Mouse (Mus musculus) induced T-regulatory cell, adult 2 months (primary cell): ENCODE measurements at regions not wholly inside any gene's neighbourhood (a gene's known extent, or its start where the extent isn't known, plus 50 kb on each side); places are given as distances from the start of the nearest gene placed in this dataset.

ENCODE experiments used
- DNase-seq: peaks from one replicate; pipeline ENCODE4 v3.0.0-alpha.2; 2012; ENCODE audit warnings: low read depth

DNA sequence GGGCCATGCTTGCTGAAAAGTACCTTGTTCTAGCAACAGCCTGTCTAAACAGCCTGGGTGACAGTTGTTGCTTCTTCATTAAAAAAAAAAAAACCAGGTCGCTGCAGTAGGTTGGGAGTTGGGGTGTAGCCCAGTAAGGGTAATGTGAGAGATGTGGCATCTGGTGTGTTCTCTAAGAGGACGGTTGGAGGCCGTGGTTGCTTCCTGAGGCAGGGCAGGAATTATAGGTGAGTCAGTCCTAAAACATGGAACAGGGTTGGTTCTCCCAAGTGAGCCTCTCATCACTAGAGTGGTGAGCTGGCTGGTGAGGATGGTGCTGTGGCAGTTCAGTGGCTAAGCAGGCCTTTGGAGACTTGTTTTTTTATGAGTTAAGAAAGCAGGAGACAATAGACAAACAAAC is 283.3 kb upstream of the Prickle1 start:
- no peak for DNase-seq

DNA sequence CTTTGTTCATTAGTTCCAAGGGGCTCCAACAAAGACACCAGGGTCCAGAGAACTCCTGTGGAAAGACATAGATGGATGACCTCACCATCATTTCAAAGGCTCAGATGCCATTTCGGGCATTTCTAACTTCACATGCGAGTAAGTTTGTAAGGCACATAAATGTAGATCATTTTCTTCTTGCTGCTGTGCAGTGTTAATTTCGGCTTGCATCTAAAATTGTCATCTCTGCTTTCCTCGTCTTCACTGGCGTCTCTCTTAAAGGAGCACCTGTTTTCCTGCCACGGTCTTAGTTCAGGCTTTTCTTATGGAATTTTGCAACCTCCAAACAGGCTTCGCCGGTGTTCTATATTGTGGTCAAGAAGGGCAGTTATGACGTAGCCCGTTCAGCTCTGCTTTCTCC is 280.6 kb upstream of the Prickle1 start:
- DNase-seq = no peak

DNA sequence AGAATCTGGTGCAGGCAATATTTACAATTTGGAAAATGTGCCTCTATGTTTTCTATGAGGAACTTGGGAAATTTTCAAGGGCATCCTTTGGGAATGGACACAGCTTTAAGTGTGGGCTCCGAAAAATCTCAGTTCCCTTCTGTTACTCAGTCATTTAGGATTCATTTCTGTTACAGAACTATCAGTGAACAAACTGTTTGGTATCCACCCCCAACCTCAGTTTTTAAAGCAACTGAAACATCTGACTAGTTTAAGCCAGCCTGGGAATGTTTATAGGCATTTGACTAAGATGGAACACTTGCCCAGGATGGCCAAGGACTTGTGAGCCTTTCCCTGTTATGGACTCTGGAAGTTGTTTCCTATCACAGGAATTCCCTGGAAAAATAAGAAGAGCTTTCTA is 280.0 kb upstream of the Prickle1 start:
- no peak for DNase-seq

DNA sequence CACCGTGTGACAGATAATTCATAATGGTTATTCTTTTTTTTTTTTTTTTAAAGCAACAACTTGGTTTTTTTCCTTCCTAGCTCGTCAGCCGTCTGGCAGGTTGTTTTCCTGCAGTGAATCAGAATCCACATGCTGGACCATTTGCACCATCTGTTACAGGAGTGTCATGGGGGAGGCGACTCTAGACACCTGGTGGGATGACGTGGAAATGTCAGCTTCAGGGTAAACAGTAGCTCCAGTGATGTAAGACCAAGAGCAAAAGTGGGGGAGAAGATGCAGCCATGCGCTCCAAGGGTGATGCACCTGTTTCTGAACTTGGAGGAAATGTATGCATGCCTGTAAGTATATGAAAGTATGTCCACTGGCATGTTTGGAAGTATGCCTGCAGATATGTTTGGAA is 278.5 kb upstream of the Prickle1 start:
- DNase-seq = no peak

DNA sequence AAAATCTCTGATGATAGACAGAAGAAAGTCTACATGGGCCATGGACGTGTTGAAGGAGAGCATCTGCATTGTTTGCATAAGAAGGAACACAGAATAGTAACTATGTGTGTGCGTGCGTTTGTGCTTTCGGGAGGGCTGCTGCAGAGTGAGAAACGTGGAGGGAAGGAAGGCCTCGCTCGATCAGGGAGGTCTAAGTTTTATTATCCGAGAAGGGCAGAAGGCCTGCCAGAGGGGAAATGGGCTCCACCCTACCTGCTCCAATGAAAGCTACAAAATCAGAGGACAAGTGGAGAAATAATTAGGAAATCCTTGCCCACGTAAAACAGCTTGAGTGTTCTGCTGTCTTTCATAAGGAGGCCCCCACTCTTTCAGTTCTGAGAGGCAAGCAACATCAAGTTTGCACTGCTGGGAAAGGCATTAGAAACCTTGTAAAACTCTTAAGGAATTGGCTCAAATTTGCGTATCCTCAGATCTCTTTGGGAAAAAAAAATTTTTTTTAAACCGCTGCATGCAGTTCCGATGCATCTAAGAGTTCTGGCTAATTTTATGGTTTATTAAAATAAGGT is 261.7 kb upstream of the Prickle1 start:
- DNase-seq = no peak

DNA sequence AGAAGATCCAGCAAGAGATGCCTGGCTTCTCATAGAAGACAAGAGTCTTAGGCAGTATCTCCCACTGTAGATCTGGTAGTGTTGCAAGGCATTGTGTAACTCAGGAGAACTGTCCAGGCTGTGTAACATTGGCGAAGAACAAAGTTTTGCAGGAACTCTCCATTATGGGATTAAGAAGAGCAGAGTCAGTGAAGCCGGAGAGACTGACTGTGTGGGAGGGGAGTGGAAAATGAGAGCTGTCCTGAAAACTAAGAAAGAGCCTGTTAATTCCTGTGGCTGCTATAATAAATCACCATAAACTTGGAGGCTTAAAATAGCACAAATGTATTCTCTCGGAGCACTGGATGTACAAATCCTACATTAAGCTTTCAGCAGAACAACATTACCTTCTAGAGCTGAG is 257.5 kb upstream of the Prickle1 start:
- no peak for DNase-seq

DNA sequence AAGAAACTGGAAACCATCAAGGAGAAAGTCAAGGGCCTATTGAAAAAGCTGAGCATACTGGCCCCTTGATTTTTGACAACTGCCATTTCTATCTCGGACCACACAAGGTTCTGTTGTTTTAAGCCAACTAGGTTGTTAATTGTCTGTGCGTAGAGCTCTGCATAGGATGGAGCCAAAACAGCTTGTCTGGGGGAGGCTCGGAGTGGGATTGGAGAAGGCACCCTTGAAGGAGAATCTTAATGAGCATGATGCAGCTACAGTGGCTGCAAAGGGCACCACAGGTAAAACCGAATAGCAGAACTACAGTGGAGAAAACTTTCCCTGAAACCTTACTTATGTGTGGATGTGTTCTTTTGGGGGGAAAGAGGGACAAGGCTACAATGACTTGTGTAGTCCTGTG is 256.4 kb upstream of the Prickle1 start:
- no peak for DNase-seq

DNA sequence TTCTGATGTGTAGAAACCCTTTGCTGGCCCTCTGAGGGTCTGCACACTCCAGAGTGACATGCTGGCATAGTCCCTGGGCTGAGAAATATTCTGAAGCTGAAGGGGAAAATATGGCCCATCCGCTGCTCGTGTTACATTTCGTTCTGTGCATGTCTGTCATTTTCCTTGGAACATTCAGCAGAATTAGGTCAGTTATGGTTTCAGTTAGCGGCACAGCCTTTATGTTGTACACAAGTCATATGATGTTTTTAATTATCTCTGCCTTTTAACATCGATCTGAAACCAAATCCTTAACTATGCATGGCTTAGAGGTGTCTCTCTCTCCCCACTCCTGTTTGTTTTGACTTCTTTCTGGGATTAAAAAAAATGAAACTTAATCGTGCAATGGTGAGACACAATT is 254.7 kb upstream of the Prickle1 start:
- no peak for DNase-seq

DNA sequence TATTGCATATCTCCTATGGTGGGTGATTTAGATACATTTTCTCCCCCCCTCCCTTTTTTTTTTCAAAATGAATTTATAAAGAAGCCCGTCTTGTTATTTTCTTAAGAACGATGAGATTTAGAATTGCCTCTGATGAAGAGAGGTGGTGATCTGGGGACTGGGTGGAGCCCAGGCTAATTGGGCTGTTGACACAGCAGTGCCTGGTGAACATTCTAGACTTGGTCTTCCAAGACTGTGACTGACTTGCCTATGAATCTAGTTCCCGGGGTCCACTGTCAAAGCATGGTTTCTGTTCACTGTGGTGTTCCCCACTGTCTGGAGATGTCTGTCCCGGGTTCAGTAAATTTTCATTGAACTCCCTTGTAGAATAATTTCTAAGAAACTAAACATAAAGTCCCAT is 253.1 kb upstream of the Prickle1 start:
- DNase-seq = no peak

DNA sequence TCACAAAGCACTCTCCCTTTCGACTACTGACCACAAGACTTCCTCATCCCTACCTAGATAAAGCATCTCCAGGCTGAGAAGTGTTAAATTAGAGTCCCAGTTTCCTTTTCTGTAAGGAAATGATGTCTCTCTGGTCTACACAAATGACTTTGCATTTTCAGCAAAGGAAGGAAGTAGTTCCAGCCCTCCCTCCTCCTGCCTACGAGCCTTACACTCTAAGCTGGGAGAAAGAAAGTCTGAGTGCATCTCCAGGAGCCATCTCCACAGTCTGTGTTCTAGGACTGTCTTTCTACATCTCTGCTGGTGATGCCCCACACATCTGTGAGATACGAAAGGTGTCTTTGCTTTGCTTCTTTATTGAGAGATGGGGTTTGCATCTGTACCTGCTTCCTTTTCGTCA is 251.1 kb upstream of the Prickle1 start:
- DNase-seq = no peak

DNA sequence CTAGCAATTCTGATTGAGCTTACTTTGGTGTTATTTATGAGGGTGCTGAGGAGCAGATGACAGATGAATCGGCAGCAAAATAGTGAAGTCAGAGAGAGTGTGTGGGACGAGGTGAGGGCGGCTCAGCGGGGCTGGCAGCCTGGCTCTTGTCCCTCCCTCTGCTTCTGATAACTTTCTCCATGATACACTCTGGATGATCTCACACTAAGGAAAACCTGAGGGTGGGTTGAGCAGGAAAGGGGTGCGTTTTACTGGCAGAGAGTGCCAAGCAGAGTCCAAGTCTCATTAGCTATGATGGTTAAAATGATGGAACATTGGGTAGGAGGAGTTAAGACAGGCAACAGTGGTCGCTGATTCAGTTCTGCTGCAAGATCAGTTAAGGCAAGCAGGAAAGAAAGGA is 250.1 kb upstream of the Prickle1 start:
- no peak for DNase-seq

DNA sequence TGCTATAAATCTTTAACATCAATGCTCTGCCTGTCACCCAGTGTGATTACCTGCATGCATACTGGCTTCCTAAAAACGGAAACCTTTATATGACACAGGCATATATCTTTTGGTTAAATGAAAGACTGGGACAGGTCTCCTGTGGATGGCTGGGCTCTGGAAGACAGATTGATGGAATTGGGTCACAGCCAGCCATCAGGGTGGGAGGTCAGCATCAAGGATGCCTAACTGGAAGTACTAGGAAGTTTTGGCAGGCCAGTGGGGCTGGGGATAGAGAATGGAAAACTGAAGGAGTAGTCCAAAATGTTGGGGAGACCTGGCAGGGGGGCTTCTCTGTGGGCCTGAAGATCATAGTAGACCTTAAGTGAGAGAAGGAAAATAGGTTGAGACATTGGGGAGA is 237.3 kb upstream of the Prickle1 start:
- no peak for DNase-seq

DNA sequence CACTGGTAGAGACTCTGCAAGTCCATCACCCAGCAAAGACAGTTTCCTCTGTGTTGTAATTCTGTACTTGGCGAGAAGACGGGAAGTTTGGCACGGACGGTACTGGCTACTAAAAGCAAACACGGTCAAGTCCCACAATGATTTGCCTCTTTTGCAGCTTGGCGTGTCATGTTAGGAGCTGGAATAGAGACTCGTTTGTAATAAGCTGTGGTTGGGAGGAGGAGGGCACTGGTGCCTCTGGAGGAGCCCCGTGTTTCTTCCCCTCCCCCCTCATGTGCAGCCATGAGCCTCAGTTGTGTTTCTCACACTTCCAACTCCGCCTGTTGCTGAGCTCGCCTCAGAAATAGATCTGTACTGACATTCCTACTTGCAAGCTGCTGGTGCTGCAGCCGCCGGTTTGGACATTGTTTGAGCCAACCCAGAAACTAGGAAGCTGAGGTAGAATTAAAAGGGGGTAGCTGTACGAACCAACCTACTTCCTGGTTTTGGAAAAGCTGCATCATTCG is 236.8 kb upstream of the Prickle1 start:
- DNase-seq = no peak

DNA sequence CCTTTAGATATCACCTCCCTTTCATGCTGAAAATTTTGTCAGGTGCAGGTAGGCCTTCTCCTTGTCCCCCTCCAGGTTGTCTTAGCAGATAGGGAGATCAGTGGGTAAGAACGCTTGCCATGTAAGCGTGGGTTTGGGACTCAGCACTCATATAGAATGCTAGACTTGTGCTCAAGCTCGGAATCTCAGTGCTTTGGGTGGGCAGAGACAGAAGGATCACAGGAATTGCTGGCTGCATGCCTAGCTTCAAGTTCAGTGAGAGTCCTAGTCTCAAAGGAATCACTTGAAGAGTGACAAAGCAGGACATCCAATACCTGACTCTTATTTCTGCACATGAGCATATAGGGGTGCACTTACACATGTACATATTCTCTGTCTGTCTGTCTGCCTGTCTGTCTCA is 235.5 kb upstream of the Prickle1 start:
- no peak for DNase-seq

DNA sequence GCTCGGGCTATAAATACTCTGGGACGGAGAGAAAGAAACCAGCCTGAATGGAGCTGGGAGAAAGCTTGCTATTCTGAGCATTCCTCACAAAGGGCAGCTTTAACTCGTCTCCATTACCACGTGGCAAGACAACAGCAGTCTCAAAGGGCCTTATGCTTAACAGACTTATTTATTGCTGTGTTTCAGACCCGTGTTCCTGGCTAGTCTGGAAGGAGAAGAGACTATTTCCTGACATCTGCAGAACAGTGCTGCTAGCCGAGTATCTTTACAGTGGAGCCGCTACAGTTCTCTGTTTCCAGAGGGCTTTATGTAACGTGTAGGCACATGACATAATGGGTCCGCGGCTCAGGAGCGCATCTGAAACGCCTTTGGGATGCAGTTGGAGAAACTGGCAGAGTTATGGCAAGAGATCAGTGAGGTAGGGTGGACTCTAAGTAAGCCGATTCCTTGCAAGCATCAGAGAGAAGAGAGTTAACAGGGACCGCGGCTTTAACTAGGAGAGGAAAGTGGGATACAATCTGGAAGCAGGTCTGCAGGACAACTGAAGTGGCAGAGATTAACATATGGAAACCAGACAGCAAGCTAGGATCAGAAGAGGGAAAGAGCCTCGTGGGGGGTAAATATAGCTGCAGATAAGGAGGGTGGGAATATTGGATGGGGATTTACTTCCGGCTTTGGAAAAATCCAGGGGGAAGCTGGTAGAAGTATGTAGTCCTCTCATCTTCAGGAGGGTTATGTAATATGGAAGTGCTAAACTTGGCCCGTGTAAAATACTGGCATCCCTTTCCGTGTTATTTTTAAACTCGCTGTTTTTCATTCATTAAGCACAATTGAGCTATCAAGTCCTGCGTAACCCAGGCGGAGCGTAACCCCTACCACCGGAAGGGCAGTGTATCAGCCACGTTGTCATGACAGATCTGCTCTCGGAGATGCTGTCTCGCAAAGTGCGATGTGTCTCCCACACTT is 229.3 kb upstream of the Prickle1 start:
- DNase-seq = no peak

DNA sequence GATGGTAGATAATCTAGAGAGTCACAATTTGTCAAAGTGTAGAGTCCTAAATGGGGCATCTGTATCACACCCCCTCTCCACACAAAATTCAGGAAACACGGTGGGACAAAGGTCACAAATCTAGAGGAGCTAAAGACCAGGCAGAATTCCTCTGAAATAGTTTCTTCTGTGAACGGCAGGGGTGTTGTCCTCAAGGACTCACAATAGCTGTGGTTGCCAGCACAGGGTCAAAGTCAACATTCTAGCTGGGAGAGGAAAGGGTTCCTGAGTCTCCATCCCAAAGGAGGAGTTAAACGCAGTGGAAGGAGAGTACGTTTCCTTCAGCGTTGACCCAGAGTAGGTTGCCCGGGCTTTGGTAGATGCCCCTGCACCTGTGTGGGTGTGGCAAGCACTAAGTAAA is 225.5 kb upstream of the Prickle1 start:
- no peak for DNase-seq

DNA sequence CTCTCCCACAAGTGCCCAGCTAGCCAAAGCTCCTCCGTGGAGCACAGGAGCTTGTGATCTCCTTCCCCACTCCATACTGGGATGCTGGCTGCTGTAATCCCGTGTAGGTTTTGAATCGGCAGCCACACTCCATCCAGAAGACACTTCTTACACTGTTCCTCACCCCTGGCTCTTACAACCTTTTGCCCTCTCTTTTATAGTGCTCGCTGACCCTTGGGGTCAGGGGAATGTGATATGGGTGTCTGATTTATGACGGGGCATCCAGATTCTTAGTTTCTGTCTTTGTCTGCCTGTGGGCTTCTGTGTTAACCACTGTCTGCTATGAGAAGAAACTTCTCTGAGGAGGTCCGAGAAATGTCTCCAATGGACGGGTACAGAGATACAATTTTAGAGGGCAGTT is 216.3 kb upstream of the Prickle1 start:
- no peak for DNase-seq

DNA sequence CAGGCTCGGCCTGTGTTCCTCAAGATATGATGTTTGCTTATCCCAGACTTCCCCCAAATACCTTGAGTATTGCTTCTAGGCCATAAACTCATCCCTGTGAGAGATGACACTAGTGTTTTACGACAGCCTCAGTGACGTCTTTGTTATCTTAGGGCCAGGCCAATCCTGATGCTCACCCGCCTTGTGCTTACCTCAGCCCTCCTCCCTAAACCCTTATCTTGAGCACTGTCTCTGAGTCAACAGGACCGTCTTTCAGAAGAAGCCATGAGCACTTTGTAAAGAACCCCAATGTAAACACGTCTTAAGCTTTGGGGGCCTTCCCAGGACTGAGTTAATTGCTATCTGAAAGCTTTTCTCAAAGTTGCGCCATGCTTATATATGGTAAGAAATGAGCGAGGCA is 212.3 kb upstream of the Prickle1 start:
- no peak for DNase-seq

DNA sequence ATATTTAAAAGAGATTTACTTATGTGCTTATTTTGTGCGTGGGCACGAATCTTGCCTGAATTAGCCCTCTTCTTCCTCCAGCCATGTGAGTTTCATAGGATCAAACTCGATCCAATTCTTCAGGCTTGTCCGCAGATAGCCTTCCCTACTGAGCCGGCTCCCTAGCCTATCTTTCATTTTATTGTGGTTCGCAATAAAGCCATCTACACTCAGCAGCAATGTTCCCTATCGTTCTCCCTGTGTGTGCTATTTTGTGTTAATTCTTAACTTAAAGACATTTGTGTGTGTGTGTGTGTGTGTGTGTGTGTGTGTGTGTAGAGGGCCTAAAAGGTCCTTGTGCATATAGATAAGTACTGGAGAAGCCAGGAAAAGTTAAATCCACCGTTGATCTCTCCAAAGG is 211.8 kb upstream of the Prickle1 start:
- DNase-seq = no peak

DNA sequence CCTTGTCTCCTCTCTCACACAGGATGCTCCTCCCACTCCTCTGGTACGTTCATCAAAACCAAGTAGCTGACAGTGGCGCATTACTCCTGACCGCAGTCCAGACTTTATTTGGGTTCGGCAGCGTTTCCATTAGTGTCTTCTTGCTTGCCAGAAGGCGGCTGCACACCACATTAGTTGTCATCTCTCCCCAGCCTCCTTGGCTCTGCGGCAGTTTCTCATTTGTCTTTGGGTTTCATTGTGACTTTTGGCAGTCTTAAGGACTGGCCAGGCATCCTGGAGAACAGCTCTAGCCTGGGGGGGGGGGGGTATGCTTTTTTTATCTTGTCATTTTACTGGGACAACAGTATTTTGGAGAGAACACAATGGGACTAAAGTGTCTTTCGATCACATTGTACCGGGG is 209.0 kb upstream of the Prickle1 start:
- DNase-seq = no peak

DNA sequence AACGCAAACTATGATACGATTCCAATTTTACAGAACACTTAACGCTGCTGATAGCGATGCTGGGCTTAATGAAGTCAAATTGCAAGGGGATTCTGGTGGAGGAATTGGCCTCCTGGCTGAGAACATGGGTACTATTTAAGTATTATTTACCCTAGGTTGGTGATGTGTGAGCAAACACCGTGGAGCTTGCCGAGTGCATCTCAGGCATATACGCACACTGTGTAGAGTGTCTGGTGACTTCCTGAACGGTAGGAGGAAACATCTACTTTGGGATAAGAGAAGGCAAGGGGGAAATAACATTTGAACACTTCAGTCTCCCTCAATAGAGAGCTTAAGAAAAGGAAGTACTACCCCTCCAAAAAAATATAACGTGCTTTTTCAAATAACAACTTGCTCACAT is 194.8 kb upstream of the Prickle1 start:
- DNase-seq = peak; percentile 3

DNA sequence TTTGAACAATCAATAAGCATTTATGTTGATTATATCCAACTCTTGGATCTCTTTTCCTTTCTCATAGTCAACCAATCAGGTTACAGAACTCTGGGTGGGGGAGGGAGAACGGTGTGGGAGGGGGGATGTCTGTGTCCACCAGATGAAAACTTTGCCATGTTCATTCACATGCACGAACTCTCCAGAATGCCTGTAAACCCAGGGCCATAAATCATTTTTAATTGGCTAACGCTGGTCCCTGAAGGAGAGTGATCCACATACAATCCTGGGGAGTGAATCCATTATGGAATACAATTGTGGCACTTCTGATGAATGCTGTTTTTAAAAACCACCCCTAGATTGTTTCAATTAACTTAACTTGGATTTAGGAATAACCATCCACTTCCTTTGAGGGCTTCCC is 194.1 kb upstream of the Prickle1 start:
- no peak for DNase-seq

DNA sequence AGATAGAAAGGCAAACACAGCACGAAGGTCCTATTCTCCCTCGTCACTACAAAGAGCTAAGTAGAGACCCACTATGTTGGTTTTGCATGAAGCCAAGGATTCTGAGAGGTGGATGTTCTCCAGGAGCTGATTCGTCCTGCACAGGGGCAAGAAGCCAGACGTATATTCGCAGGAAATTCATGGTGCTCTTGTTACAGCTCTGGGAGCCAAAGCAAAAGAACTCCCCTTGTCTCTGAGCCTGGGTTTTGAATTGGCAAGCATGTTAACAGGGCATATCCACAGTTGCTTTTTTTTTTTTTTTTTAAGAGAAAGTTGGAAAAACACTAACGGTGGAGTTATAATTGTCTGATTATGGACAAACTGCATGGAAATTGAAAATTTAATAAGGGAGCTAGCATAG is 191.7 kb upstream of the Prickle1 start:
- no peak for DNase-seq
